Mouse (Mus musculus): ENCODE data around the gene Ppp1r15a. TPM values are rescaled to one million over a fixed set of nuclear protein-coding genes. Genes with fewer than 3 reads are reported as not detected.

Ppp1r15a gene
- polyA plus RNA-seq, 1 experiment: 119 TPM

- Histone ChIP-seq H3K36me3 (ENCODE audit: control insufficient read depth, insufficient read depth, low read length) (peaks cover 14% of the 10 kb centered on the region), H3K4me3 (ENCODE audit: extremely low read depth, insufficient read depth, insufficient read length) (no peak overlapping the region), H3K27ac (ENCODE audit: insufficient read depth, low read length) (no peak overlapping the region), H3K4me1 (ENCODE audit: control insufficient read depth, insufficient read depth, insufficient read length) (no peaks in the 10 kb centered on the region), H3K27me3 (ENCODE audit: control insufficient read depth, insufficient read depth, low read length) (no peaks in the 10 kb centered on the region)
- 31% methylated on average over 3 of the region's 3 CpGs for WGBS
- DNase-seq (ENCODE audit: low read depth in 1 of 2, low spot score in 2 of 2): no peak
- no peak for TF ChIP-seq POLR2A (IDR thresholded peaks at IDR 0.05; ENCODE audit: low read depth, low read length)
- TF ChIP-seq CTCF (IDR thresholded peaks at IDR 0.05; ENCODE audit: extremely low read depth, insufficient read depth, insufficient read length, insufficient replicate concordance): no peak
Observed at GRCm38 (mm10) chr7:45491264-45491663, 34.8 kb downstream of the Ppp1r15a start.

- H3K27ac ChIP-seq (ENCODE audit: insufficient read depth, low read length): no peak overlapping the region
- no peak for DNase-seq (ENCODE audit: low read depth in 1 of 2, low spot score in 2 of 2)
- H3K4me3 ChIP-seq (ENCODE audit: extremely low read depth, insufficient read depth, insufficient read length): no peak overlapping the region
- no peaks in the 10 kb centered on the region for H3K27me3 ChIP-seq (ENCODE audit: control insufficient read depth, insufficient read depth, low read length)
- peaks cover 12% of the 10 kb centered on the region for H3K36me3 ChIP-seq (ENCODE audit: control insufficient read depth, insufficient read depth, low read length)
- WGBS: 71% methylated on average over 9 of the region's 9 CpGs
- no peaks in the 10 kb centered on the region for H3K4me1 ChIP-seq (ENCODE audit: control insufficient read depth, insufficient read depth, insufficient read length)
- no peak for TF ChIP-seq CTCF (IDR thresholded peaks at IDR 0.05; ENCODE audit: extremely low read depth, insufficient read depth, insufficient read length, insufficient replicate concordance)
- no peak for TF ChIP-seq POLR2A (IDR thresholded peaks at IDR 0.05; ENCODE audit: low read depth, low read length)
Observed at GRCm38 (mm10) chr7:45490822-45491221, 35.2 kb downstream of the Ppp1r15a start.

DNA sequence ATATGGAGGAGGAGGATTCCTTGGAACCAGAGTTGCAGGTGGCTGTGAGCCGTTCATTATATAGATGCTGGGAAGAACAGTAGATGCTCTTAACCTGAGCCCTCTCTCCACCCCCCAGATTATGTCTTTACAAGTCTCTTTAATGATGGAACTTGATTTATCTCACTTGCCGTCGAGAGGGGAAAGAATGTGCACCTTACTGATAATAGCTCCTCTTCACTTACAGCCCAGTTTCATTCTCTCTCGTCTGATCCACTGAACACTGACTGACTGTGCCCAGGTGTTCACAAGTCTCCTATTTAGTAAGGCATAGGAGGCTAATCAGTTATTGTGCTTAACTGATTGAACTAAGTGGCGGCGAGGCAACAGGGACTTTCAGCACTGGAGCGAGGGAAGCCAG is 36.5 kb downstream of the Ppp1r15a start:
- Histone ChIP-seq H3K4me1 (ENCODE audit: control insufficient read depth, insufficient read depth, insufficient read length) (no peaks in the 10 kb centered on the region), H3K36me3 (ENCODE audit: control insufficient read depth, insufficient read depth, low read length) (peaks cover 4% of the 10 kb centered on the region), H3K27ac (ENCODE audit: insufficient read depth, low read length) (no peak overlapping the region), H3K4me3 (ENCODE audit: extremely low read depth, insufficient read depth, insufficient read length) (no peak overlapping the region), H3K27me3 (ENCODE audit: control insufficient read depth, insufficient read depth, low read length) (no peaks in the 10 kb centered on the region)
- WGBS: 81% methylated on average over 7 of the region's 7 CpGs
- TF ChIP-seq CTCF (IDR thresholded peaks at IDR 0.05; ENCODE audit: extremely low read depth, insufficient read depth, insufficient read length, insufficient replicate concordance) (no peak), POLR2A (IDR thresholded peaks at IDR 0.05; ENCODE audit: low read depth, low read length) (no peak)
- no peak for DNase-seq (ENCODE audit: low read depth in 1 of 2, low spot score in 2 of 2)

- Histone ChIP-seq H3K4me3 (ENCODE audit: extremely low read depth, insufficient read depth, insufficient read length) (peak within 1 kb of the TSS; percentile 68), H3K4me1 (ENCODE audit: control insufficient read depth, insufficient read depth, insufficient read length) (no peaks in the 10 kb centered on the region), H3K36me3 (ENCODE audit: control insufficient read depth, insufficient read depth, low read length) (peaks cover under 1% of the 10 kb centered on the region; the same call in 1 of the 2 replicates), H3K27me3 (ENCODE audit: control insufficient read depth, insufficient read depth, low read length) (no peaks in the 10 kb centered on the region), H3K27ac (ENCODE audit: insufficient read depth, low read length) (0 out of 2 replicates have a peak within 1 kb of the TSS, but pooled peaks have one; percentile 2)
- peak in 1 of 2 experiments; percentile 47 for DNase-seq (ENCODE audit: low read depth in 1 of 2, low spot score in 2 of 2)
- 15% methylated on average over 38 of the region's 38 CpGs for WGBS
- TF ChIP-seq POLR2A (IDR thresholded peaks at IDR 0.05; ENCODE audit: low read depth, low read length) (no peak; the same call in 1 of the 2 replicates), CTCF (IDR thresholded peaks at IDR 0.05; ENCODE audit: extremely low read depth, insufficient read depth, insufficient read length, insufficient replicate concordance) (no peak)
Observed at GRCm38 (mm10) chr7:45488293-45489204, 37.5 kb downstream of the Ppp1r15a start, which contains the start of gene Dhdh. TSS of gene Dhdh (minus strand) at chr7:45488805.

DNA sequence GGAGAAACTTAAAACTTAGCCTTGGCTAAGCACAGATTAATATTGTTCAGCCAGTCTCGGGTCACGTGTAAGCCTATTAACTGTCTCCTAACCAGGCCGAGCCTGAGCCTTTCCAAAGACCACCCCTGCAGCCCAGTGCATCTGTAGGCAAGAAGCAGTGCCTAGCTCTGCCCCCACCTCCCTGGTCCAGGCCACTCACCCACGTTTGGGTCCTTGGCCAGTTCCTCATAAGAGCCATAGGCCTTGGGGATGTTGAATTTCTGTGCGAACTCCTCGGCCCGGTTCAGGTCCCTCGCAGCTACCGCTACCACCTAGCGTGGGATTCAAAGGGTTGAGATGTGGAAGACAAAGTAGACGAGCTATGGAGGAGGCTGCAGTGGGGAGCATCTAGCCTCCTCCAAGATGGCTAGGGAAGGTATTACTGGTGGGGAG is 38.2 kb downstream of the Ppp1r15a start:
- 81% methylated on average over 11 of the region's 11 CpGs for WGBS

GRCm38 (mm10) chr7:45486761-45487415 is 39.2 kb downstream of the Ppp1r15a start, which contains the start of gene Gm45808:
TSS of gene Gm45808 (minus strand) at chr7:45486811.
- TF ChIP-seq CTCF (IDR thresholded peaks at IDR 0.05; ENCODE audit: extremely low read depth, insufficient read depth, insufficient read length, insufficient replicate concordance) (no peak), POLR2A (IDR thresholded peaks at IDR 0.05; ENCODE audit: low read depth, low read length) (no peak)
- no peak within 1 kb of the TSS for H3K27ac ChIP-seq (ENCODE audit: insufficient read depth, low read length)

More for the DNA sequence above, 38.2 kb downstream of the Ppp1r15a start:
- Histone ChIP-seq H3K36me3 (ENCODE audit: control insufficient read depth, insufficient read depth, low read length) (no peaks in the 10 kb centered on the region), H3K4me1 (ENCODE audit: control insufficient read depth, insufficient read depth, insufficient read length) (no peaks in the 10 kb centered on the region), H3K27ac (ENCODE audit: insufficient read depth, low read length) (no peak overlapping the region), H3K4me3 (ENCODE audit: extremely low read depth, insufficient read depth, insufficient read length) (no peak overlapping the region), H3K27me3 (ENCODE audit: control insufficient read depth, insufficient read depth, low read length) (no peaks in the 10 kb centered on the region)
- TF ChIP-seq CTCF (IDR thresholded peaks at IDR 0.05; ENCODE audit: extremely low read depth, insufficient read depth, insufficient read length, insufficient replicate concordance): no peak
- no peak for TF ChIP-seq POLR2A (IDR thresholded peaks at IDR 0.05; ENCODE audit: low read depth, low read length)
- no peak for DNase-seq (ENCODE audit: low read depth in 1 of 2, low spot score in 2 of 2)

More at GRCm38 (mm10) chr7:45486761-45487415, 39.2 kb downstream of the Ppp1r15a start, which contains the start of gene Gm45808:
- Histone ChIP-seq H3K4me1 (ENCODE audit: control insufficient read depth, insufficient read depth, insufficient read length) (no peaks in the 10 kb centered on the region), H3K27me3 (ENCODE audit: control insufficient read depth, insufficient read depth, low read length) (no peaks in the 10 kb centered on the region), H3K36me3 (ENCODE audit: control insufficient read depth, insufficient read depth, low read length) (no peaks in the 10 kb centered on the region), H3K4me3 (ENCODE audit: extremely low read depth, insufficient read depth, insufficient read length) (no peak within 1 kb of the TSS)
- WGBS: 88% methylated on average over 12 of the region's 12 CpGs
- DNase-seq (ENCODE audit: low read depth in 1 of 2, low spot score in 2 of 2): no peak
